Mouse (Mus musculus) liver, embryonic 14.5 days (tissue): Measurements from ENCODE around the gene Crtc2.

Experiments
- CTCF ChIP-seq: IDR thresholded peaks from 2 replicates; pipeline ENCODE4 v1.5.1; 2016; ENCODE audit warnings: antibody characterized with exemption, low read depth, control low read depth
- EP300 ChIP-seq: IDR thresholded peaks from 2 replicates; pipeline ENCODE4 v1.6.1; 2016; ENCODE audit warnings: antibody characterized with exemption, low read depth

GRCm38 (mm10) chr3:90313367-90313766 is 59.4 kb downstream of the Crtc2 start:
- TF ChIP-seq CTCF (peak; percentile 58), EP300 (no peak)
